Mouse (Mus musculus) C2C12 (cell line): Measurements from ENCODE around the gene Ptgdr2. TPM values are rescaled to one million over a fixed set of nuclear protein-coding genes. Genes with fewer than 3 reads are reported as not detected.

Experiments
- H3K27me3 ChIP-seq: one replicate; pipeline ENCODE4 v1.6.1; 2011; ENCODE audit not compliant: control insufficient read depth, insufficient read depth, insufficient read length
- H3K36me3 ChIP-seq: one replicate; pipeline ENCODE4 v1.6.1; 2011; ENCODE audit not compliant: control insufficient read depth, insufficient read depth
- H3K4me3 ChIP-seq: one replicate; pipeline ENCODE4 v1.5.1; 2011; ENCODE audit warnings: mild to moderate bottlenecking, control low read depth; ENCODE audit not compliant: poor library complexity, insufficient read depth, severe bottlenecking
- H3K79me2 ChIP-seq: one replicate; pipeline ENCODE4 v1.6.1; 2011; ENCODE audit not compliant: control insufficient read depth, insufficient read depth
- H3K79me3 ChIP-seq: one replicate; pipeline ENCODE4 v1.6.1; 2011; ENCODE audit warnings: low read depth, control low read depth
- H3ac ChIP-seq: one replicate; pipeline ENCODE3; 2011; ENCODE audit warnings: low read depth; ENCODE audit not compliant: control insufficient read depth, insufficient read length
- CEBPB ChIP-seq: IDR thresholded peaks from one replicate; pipeline ENCODE4 v1.6.1; 2011; ENCODE audit warnings: low read depth, mild to moderate bottlenecking, control low read depth, moderate library complexity
- CTCF ChIP-seq: IDR thresholded peaks from one replicate; pipeline ENCODE4 v1.5.1; 2011; ENCODE audit not compliant: control insufficient read depth, insufficient read depth, insufficient read length
- FOSL1 ChIP-seq: IDR thresholded peaks from one replicate; pipeline ENCODE4 v1.8.0; 2011; ENCODE audit warnings: mild to moderate bottlenecking, low read length; ENCODE audit not compliant: poor library complexity, insufficient read depth, severe bottlenecking
- MAX ChIP-seq: IDR thresholded peaks from one replicate; pipeline ENCODE4 v1.6.1; 2011; ENCODE audit warnings: mild to moderate bottlenecking, control low read depth
- MYOD1 ChIP-seq: IDR thresholded peaks from one replicate; pipeline ENCODE4 v1.6.1; 2011; ENCODE audit warnings: low read depth; ENCODE audit not compliant: control insufficient read depth, insufficient read length
- MYOG ChIP-seq: IDR thresholded peaks from one replicate; pipeline ENCODE4 v1.6.1; 2011; ENCODE audit not compliant: control insufficient read depth, insufficient read length; ENCODE audit errors: extremely low read depth
- USF1 ChIP-seq: IDR thresholded peaks from one replicate; pipeline ENCODE4 v1.6.1; 2011; ENCODE audit warnings: low read depth, mild to moderate bottlenecking, control low read depth, moderate library complexity
- polyA plus RNA-seq: library from polyadenylated mRNA; unstranded; fragments of >200 nt; fragmentation: generic; extraction: Trizol; gene quantifications from one replicate; pipeline ENCODE4 v1.2.1, GENCODE M21; 2012; ENCODE audit warnings: missing spikeins

The Ptgdr2 gene
- polyA plus RNA-seq, 1 experiment = 0.07 TPM

GRCm38 (mm10) chr19:10948416-10948815 is 11.5 kb downstream of the Ptgdr2 start:
- Histone ChIP-seq H3K4me3 (peak overlapping the region; percentile 94), H3K79me3 (peaks cover 32% of the 10 kb centered on the region), H3ac (peak overlapping the region; percentile 98), H3K36me3 (peaks cover 35% of the 10 kb centered on the region), H3K27me3 (no peaks in the 10 kb centered on the region), H3K79me2 (peaks cover 51% of the 10 kb centered on the region)
- TF ChIP-seq MYOD1 = no peak
- no peak for TF ChIP-seq MYOG
- TF ChIP-seq FOSL1 = no peak
- no peak for TF ChIP-seq CTCF
- no peak for TF ChIP-seq MAX
- TF ChIP-seq CEBPB = no peak
- TF ChIP-seq USF1 = no peak

DNA sequence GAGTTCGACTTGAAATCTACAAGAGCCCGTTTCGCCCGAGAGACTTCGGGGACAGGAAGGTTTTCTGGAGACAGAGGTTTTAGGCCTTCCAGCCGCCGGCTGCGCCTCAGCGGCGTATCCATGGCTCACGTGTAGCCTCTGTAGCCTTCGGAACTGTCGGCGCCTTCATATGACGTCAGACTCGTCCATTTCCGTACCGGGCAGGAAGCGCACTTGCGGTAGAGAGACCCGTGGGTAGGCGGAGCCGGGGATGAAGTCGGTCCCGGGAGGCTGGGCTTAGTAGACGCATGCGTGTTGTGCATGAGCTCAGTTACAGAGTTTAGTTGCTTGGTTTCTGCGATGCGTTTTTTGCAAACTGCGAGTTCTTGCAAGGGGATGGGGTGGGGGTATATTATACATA is 12.2 kb downstream of the Ptgdr2 start, which contains the start of gene Ccdc86:
Gene Ccdc86, minus strand, starts transcription at position 155 of the 400 bp plus-strand sequence.
- Histone ChIP-seq H3K79me2 (peaks cover 50% of the 10 kb centered on the region), H3K27me3 (no peaks in the 10 kb centered on the region), H3K4me3 (peak within 1 kb of the TSS; percentile 94), H3K36me3 (peaks cover 28% of the 10 kb centered on the region), H3K79me3 (peaks cover 32% of the 10 kb centered on the region), H3ac (peak within 1 kb of the TSS; percentile 98)
- TF ChIP-seq MYOG = no peak
- peak; percentile 98 for TF ChIP-seq MAX
- TF ChIP-seq USF1 = peak; percentile 64

- Histone ChIP-seq H3ac (peak overlapping the region; percentile 10), H3K4me3 (peak overlapping the region; percentile 94), H3K36me3 (peaks cover 23% of the 10 kb centered on the region), H3K79me3 (peaks cover 32% of the 10 kb centered on the region), H3K79me2 (peaks cover 46% of the 10 kb centered on the region), H3K27me3 (no peaks in the 10 kb centered on the region)
- TF ChIP-seq CTCF (no peak), FOSL1 (no peak), MAX (no peak), MYOG (no peak), MYOD1 (no peak)
Observed at GRCm38 (mm10) chr19:10949558-10949957, 12.6 kb downstream of the Ptgdr2 start.

- H3K79me2 ChIP-seq = peaks cover 19% of the 10 kb centered on the region
- H3K79me3 ChIP-seq = peaks cover 17% of the 10 kb centered on the region
- H3ac ChIP-seq = no peak overlapping the region
- no peak overlapping the region for H3K4me3 ChIP-seq
- TF ChIP-seq MAX (no peak), MYOD1 (peak; percentile 5)
- no peaks in the 10 kb centered on the region for H3K27me3 ChIP-seq
- no peaks in the 10 kb centered on the region for H3K36me3 ChIP-seq
Observed at GRCm38 (mm10) chr19:10952021-10952939, 15.3 kb downstream of the Ptgdr2 start.

DNA sequence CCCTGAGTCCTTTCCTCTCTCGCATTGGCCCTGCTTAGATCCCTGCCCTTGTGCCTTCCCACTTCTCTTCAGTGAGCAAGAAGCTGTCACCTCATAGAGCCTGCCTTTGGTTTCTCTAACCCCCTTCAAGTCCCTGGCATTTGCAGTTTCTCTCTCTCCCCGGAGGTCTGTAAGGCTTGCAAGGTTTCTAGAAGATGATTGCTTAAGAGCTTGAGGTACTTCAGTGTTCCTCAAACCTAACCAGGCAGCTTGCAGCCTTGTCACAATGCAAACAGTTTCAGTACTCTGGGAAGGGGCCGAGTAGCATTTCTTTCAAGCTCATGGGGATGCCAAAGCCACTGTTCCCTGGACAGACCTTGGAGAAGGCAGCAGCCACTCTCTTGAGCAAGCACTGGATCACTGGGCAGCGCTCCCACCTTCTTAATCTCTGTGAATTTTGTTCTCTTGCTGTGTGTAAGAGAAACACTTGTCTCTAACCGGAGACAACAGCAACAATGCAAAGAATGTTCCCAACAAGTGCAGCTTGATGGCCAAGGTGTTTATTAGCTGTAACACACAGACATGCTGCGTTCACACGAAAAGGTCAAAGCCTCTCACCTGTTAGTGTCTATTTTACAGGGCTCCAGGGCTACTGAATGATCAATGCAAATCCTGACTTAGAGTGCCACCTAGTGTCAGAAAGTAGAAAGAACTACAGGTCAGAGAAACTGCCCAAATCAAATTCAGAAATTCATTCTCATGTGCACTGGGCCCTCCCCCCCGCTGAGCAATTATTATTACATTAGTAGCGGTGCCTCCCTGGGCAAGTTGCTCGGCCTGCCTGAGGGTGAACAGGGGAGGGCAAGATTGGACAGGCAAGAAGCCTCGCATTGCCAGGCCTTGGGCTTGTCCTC is 22.4 kb downstream of the Ptgdr2 start:
- H3K79me3 ChIP-seq = no peaks in the 10 kb centered on the region
- H3K79me2 ChIP-seq = no peaks in the 10 kb centered on the region
- TF ChIP-seq MYOD1 = peak; percentile 76
- TF ChIP-seq CTCF = no peak
- H3K27me3 ChIP-seq = peaks cover 33% of the 10 kb centered on the region
- no peak overlapping the region for H3K4me3 ChIP-seq
- H3ac ChIP-seq = no peak overlapping the region
- no peaks in the 10 kb centered on the region for H3K36me3 ChIP-seq

- H3K4me3 ChIP-seq = no peak overlapping the region
- no peak overlapping the region for H3ac ChIP-seq
- H3K36me3 ChIP-seq = no peaks in the 10 kb centered on the region
- H3K27me3 ChIP-seq = peaks cover 40% of the 10 kb centered on the region
- H3K79me3 ChIP-seq = no peaks in the 10 kb centered on the region
- no peaks in the 10 kb centered on the region for H3K79me2 ChIP-seq
- TF ChIP-seq MYOD1 (no peak), MAX (no peak), CTCF (no peak), FOSL1 (no peak), USF1 (no peak), MYOG (no peak), CEBPB (no peak)
Observed at GRCm38 (mm10) chr19:10959978-10960346, 23.0 kb downstream of the Ptgdr2 start.
